Mouse (Mus musculus) heart, adult 8-10 months (tissue): ENCODE results near the gene Bbc3. TPM values are rescaled to one million over a fixed set of nuclear protein-coding genes. Genes with fewer than 3 reads are reported as not detected.
"Not testable (repeated sequence)": the region's sequence is repeated elsewhere in the genome, so short reads cannot be mapped to it uniquely, and the experiment has no call there.

Source experiments
- DNase-seq: peaks from one replicate; pipeline ENCODE4 v3.0.0; 2022; ENCODE audit warnings: low spot score
- total RNA-seq, 4 experiments: library from RNA; stranded (reverse); gene quantifications; 2 replicates each; pipeline ENCODE4 v1.2.4; 2022

Bbc3 gene
- total RNA-seq, 4 experiments from 2014 or later, result 2.8 to 5.1 (median 4.4) TPM

- no peak for DNase-seq
Measured at GRCm38 (mm10) chr7:16294346-16294745, 13.8 kb upstream of the Bbc3 start.

GRCm38 (mm10) chr7:16294837-16295236 is 13.4 kb upstream of the Bbc3 start:
- peak; percentile 97 for DNase-seq

- peak; percentile 84 for DNase-seq
Measured at GRCm38 (mm10) chr7:16295321-16295900, 12.8 kb upstream of the Bbc3 start.

GRCm38 (mm10) chr7:16296146-16296545 is 12.0 kb upstream of the Bbc3 start:
- DNase-seq, result no peak

GRCm38 (mm10) chr7:16296766-16297390 is 11.3 kb upstream of the Bbc3 start:
- DNase-seq, result peak; percentile 92

GRCm38 (mm10) chr7:16297616-16298015 is 10.6 kb upstream of the Bbc3 start:
- no peak for DNase-seq

GRCm38 (mm10) chr7:16298927-16299326 is 9.3 kb upstream of the Bbc3 start:
- no peak for DNase-seq

GRCm38 (mm10) chr7:16299419-16300035 is 8.7 kb upstream of the Bbc3 start:
- peak; percentile 80 for DNase-seq

- DNase-seq, result not testable (repeated sequence)
Measured at GRCm38 (mm10) chr7:16307141-16307540, 1.1 kb upstream of the Bbc3 start.

- no peak for DNase-seq
Measured at GRCm38 (mm10) chr7:16308555-16309317, 543 bp downstream of the Bbc3 start.

- peak; percentile 89 for DNase-seq
Measured at GRCm38 (mm10) chr7:16309318-16310019, 1.3 kb downstream of the Bbc3 start.

- peak; percentile 81 for DNase-seq
Measured at GRCm38 (mm10) chr7:16310020-16310520, 1.9 kb downstream of the Bbc3 start.

GRCm38 (mm10) chr7:16310521-16311452 is 2.6 kb downstream of the Bbc3 start:
- peak; percentile 24 for DNase-seq

GRCm38 (mm10) chr7:16311453-16312004 is 3.3 kb downstream of the Bbc3 start:
- DNase-seq, result peak; percentile 44

GRCm38 (mm10) chr7:16312011-16312671 is 3.9 kb downstream of the Bbc3 start:
- DNase-seq, result peak; percentile 69

GRCm38 (mm10) chr7:16312672-16313311 is 4.6 kb downstream of the Bbc3 start:
- DNase-seq, result peak; percentile 88

- peak; percentile 93 for DNase-seq
Measured at GRCm38 (mm10) chr7:16313481-16314220, 5.5 kb downstream of the Bbc3 start.

- peak; percentile 15 for DNase-seq
Measured at GRCm38 (mm10) chr7:16314221-16314775, 6.1 kb downstream of the Bbc3 start.
